Mouse (Mus musculus): ENCODE data around the gene Olfr330.
"Not testable (repeated sequence)": the region's sequence is repeated elsewhere in the genome, so short reads cannot be mapped to it uniquely, and the experiment has no call there.

The Olfr330 gene

DNA sequence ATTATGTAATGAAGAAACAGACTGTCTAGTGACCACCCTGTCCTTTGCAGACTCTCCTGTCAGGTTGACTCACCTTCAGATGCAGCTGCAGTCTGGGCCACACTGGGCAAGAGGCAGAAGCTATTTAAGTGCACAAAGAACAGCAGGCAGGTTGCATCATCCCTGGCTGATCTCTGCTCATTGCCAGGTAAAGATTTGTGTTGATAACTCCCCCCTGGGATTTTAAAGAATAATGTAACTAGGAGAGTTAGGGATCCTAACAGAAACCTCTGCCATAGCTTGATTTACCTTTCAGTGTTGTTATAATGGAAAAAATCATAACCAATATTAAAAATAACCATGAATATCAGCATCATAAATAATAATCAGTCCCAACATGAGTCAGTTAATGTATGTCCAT lies at the start of gene Olfr330:
Gene Olfr330 (minus strand): TSS at position 101 of the 400 bp plus-strand sequence.
- not testable (repeated sequence) for DNase-seq (ENCODE audit: low spot score)

DNA sequence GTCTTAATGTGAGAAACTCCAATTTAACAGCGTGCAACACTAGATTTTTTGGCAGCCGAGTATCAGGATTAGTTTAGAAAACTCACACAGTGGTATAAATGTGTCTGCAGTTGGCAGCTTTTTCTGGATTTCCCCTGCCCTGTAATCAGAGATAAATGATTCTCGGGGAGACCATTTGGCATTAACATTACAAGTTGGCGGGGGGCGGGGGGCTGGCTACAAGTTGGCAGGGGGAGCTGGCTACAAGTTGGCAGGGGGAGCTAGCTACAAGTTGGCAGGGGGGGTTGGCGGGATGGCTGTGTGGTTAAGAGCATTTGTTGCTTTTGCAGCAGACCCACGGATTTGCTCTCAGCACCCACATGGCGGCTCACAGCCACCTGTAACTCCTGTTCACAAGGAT lies 44.0 kb upstream of the Olfr330 start:
- DNase-seq (ENCODE audit: low spot score): no peak

GRCm38 (mm10) chr11:58577430-58577829 lies 42.8 kb upstream of the Olfr330 start, which contains the start of gene Olfr325:
Olfr325 (plus strand) TSS chr11:58577730.
- no peak for DNase-seq (ENCODE audit: low spot score)

DNA sequence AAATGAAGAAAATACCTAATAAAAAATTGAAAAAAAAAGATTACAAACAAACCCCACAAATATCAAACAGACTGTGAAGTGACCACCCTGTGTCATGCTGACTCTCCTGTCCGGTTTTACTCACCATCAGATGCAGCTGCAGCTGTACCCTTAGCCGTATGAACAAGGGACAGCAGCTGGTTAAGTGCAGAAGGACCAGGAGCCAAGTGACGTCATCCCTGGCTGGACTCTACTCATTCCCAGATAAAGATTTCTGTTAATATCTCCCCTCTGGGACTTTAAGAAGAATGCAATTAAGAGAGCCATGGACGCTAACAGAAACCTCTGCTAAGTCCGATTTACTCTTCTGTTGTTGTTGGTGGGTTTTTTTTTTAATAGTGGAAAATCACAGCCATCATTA lies 35.8 kb upstream of the Olfr330 start, which contains the start of gene Olfr224:
Gene Olfr224 (minus strand): TSS at position 149 of the 400 bp plus-strand sequence.
- DNase-seq (ENCODE audit: low spot score): peak; percentile 10

DNA sequence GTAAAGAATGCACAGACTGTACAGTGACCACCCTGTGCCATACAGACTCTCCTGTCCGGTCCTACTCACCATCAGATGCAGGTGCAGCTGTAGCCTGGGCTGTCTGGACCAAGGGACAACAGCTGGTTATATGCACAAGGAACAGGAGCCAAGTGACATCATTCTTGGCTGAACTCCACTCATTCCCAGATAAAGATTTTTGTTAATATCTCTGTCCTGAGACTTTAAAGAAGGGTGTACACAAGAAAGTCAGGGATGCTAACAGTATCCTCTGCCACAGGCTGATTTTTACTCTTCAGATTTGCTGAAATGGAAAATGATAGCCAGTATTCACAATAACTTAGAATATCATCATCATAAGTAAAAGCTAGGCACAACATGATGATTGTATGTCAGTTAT lies 20.9 kb upstream of the Olfr330 start, which contains the start of gene Olfr328:
Gene Olfr328 (minus strand): TSS at position 101 of the 400 bp plus-strand sequence.
- no peak for DNase-seq (ENCODE audit: low spot score)

DNA sequence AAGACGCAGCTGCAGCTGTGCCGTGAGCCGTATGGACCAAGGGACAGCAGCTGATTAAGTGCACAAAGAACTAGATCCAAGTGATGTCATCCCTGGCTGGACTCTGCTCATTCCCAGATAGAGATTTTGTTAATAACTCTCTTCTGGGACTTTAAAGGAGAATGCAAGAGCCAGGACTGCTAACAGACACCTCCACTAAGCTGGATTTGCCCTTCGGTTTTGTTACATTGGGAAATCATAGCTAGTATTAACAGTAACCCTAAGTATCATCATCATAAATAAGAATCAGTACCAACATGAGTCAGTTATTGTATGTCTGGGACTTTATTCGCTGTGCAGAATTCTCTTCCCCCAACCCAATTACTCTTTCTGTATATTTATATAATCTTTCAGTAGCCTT lies 11.7 kb upstream of the Olfr330 start, which contains the start of gene Olfr329-ps:
Gene Olfr329-ps (minus strand): TSS at position 101 of the 400 bp plus-strand sequence.
- no peak for DNase-seq (ENCODE audit: low spot score)

DNA sequence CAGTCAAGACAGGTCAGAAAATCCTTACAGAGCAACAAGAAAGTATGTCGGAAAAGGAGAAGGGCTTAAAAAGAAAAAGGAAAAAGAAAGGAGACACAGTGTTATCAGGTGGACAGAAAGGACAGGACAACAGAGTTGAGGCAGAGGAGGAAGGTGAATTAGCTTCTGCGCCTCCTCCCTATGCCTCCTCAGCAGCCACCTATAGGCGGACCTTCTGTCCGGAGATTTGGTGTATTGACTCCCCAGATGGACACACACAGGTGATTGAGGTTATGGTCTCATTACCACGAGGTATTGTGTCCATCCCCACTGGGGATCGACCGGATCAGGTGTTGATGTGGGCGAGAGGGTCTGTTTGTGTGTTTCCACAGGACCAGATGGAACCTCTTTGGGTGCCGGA lies 14.9 kb downstream of the Olfr330 start:
- DNase-seq (ENCODE audit: low spot score): peak; percentile 14

- DNase-seq (ENCODE audit: low spot score): peak; percentile 76
Measured at GRCm38 (mm10) chr11:58518916-58519315, 15.7 kb downstream of the Olfr330 start.

DNA sequence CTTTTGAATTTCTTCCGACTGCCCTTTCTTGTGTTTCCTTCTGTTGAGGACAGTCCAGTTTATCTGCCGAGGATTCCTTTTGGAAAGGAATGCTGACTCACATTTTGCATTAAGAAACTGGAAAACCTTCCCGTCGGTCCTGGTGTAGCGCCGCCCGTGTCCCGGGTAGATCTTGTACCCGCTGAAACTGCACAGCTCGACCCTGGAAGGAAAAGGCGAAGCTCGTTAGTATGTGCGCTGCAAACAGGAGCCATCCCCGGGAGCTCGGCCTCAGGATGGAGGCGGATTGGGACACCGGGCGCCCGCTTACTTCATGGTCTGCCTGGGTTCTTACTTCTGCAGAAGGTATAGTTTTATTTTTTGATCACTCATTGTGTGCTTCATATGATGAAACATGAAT lies 25.6 kb downstream of the Olfr330 start:
- not testable (repeated sequence) for DNase-seq (ENCODE audit: low spot score)

DNA sequence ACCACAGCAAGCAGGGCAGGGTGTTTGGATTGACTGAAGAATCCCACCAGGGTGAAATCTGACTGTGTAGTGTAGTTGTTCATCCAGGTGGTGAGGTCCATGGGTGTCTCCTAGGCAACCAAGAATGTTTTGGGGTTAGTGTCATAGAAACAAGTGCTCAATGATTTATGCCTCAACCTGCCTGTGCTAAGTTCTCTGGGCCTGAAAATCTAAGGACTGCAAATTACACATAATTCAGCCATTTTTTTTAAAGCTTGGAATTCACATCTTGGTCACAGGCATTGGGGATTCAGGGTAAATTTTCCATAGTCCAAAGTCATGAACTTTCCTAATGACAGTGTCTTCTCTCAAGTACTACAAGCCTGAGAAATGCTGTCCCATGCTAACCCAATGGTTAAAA lies 32.2 kb downstream of the Olfr330 start, which contains the start of gene Olfr331:
Gene Olfr331 (minus strand): TSS at position 101 of the 400 bp plus-strand sequence.
- DNase-seq (ENCODE audit: low spot score): not testable (repeated sequence)

DNA sequence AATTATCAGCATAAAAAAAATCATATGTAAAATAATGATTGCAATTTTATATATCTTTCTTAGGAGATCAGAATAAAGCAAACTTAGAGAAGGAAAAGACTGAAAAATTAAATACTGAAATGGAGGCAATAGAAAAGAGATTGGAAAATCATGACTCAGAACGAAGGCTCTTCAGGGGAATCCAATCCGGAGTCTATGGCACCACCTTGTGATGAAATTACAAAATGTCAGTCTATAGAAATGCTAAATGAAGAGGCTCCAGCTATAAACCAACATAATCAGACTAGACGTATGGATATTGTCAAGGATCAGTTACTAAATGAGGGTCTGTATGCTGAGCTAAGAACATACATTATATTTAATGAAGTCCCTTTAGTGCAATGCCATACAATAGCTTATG lies 35.3 kb downstream of the Olfr330 start:
- DNase-seq (ENCODE audit: low spot score): no peak

GRCm38 (mm10) chr11:58498761-58499160 lies 35.9 kb downstream of the Olfr330 start:
- no peak for DNase-seq (ENCODE audit: low spot score)

- DNase-seq (ENCODE audit: low spot score): no peak
Measured at GRCm38 (mm10) chr11:58492455-58492854, 42.2 kb downstream of the Olfr330 start, which contains the start of gene Olfr332. Olfr332 (minus strand) TSS chr11:58492555.

All from urinary bladder, postnatal 14 days (tissue).